Mouse (Mus musculus) liver, embryonic 14.5 days (tissue): ENCODE results near the gene Mta3.

Experiments used
- CTCF ChIP-seq: IDR thresholded peaks from 2 replicates; pipeline ENCODE4 v1.5.1; 2016; ENCODE audit warnings: antibody characterized with exemption, low read depth, control low read depth
- EP300 ChIP-seq: IDR thresholded peaks from 2 replicates; pipeline ENCODE4 v1.6.1; 2016; ENCODE audit warnings: antibody characterized with exemption, low read depth

- TF ChIP-seq CTCF (no peak), EP300 (no peak)
Measured at GRCm38 (mm10) chr17:83664761-83665160, 41.2 kb upstream of the Mta3 start.
